Mouse (Mus musculus) liver, embryonic 14.5 days (tissue): ENCODE measurements at regions not wholly inside any gene's neighbourhood (a gene's known extent, or its start where the extent isn't known, plus 50 kb on each side); places are given as distances from the start of the nearest gene placed in this dataset.

ENCODE experiments used
- CTCF ChIP-seq: IDR thresholded peaks from 2 replicates; pipeline ENCODE4 v1.5.1; 2016; ENCODE audit warnings: antibody characterized with exemption, low read depth, control low read depth
- EP300 ChIP-seq: IDR thresholded peaks from 2 replicates; pipeline ENCODE4 v1.6.1; 2016; ENCODE audit warnings: antibody characterized with exemption, low read depth

GRCm38 (mm10) chr1:90269836-90270235, 66.1 kb downstream of the Ackr3 start:
- no peak for TF ChIP-seq CTCF
- no peak for TF ChIP-seq EP300
